Mouse (Mus musculus) urinary bladder, adult 2 months (tissue): Measurements from ENCODE around the gene Mcrs1. TPM values are rescaled to one million over a fixed set of nuclear protein-coding genes. Genes with fewer than 3 reads are reported as not detected.
"Not testable (repeated sequence)": the region's sequence is repeated elsewhere in the genome, so short reads cannot be mapped to it uniquely, and the experiment has no call there.

Experiments
- DNase-seq: peaks from one replicate; pipeline ENCODE4 v3.0.0; 2022; ENCODE audit warnings: low spot score
- polyA plus RNA-seq: library from polyadenylated mRNA; depleted of rRNA; stranded (reverse); fragments of >200 nt; gene quantifications from 2 replicates; pipeline ENCODE4 v1.2.3, GENCODE M21; 2012; rRNA removed

The Mcrs1 gene
- polyA plus RNA-seq: 43.9 and 48.9 TPM in 2 replicates

DNA sequence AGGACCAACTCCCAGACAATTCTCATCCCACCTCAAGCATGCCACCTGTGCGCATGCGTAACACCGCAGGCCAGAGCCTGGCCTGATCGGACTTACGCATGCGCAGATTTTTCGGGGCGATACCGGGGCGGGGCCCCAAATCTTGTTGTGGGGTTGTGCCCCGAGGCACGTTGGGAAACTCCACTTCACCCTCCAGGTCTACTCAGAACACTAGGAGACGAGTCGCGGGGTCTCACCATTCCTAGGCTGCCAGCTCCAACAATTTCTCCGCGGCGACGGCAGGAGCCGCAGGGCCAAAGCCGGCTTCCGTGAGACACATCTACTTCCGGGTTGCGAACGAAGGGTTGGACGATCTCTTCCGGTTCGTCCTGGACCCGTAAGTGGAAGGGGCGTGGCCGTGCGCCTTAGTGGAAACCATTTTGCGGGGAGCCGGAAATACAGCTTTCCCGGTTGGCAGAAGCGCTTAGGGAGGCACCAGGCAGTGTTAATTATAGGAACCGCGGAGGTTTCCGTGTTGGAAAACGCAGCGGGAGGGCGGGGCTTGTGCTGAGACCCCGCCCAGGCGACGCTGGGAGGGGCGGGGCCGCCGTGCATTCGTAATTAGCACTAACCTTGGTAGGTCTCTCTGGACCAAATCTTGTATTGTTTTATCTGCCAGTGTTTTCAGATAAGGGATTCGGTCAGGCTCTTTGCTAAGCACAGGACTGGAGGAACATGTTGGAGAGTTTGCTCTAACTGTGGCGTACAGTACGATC, at the start of gene Mcrs1:
Gene Mcrs1 (minus strand): TSS at position 336 of the 755 bp plus-strand sequence.
- peak; percentile 92 for DNase-seq

DNA sequence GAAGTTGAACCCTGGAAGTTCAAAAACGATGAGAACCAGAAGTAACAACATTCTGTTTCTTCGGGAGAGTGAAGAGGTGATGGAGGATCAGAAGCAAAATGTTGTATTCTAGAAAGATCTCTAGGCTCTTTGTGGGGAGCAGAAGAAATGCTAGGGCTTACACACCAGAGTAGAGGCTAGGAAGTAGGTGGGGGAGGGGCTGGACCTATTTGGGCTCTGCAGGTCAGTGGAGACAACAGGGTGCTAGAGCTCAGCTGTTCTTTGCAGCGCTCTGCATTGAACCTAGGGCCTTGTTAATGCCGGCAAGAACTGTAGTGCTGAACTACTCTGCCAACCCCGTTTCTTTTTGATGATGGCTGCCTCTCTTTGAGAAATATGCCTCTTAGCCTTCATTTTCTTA, 44.5 kb upstream of the Mcrs1 start:
- no peak for DNase-seq

DNA sequence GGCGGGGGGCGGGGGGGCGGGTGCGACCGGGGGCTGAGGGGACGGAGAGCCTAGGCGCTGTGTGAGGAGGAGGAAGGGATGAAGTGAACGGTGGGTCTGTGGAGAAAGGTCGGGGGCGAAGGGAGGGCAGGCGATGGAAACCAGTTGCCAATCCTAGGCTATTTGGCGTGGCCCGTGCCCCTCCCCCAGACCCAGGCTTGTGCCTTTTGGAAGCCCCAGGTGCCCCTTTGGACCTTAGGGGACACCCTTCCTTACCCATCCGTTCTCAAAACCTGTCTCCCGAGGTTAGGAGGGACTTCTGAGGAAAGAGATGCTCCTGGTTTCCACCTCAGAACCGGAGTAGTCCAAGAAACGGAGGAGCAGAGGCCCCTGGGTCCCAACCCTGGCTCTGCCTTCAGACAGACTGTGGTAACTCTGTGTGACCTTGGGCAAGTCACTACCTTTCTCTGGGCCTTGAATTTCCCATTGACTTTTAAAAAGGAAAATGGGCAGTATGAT, 43.8 kb upstream of the Mcrs1 start, which contains the start of gene Fam186b:
Gene Fam186b (minus strand): TSS at position 405 of the 498 bp plus-strand sequence.
- DNase-seq: no peak

DNA sequence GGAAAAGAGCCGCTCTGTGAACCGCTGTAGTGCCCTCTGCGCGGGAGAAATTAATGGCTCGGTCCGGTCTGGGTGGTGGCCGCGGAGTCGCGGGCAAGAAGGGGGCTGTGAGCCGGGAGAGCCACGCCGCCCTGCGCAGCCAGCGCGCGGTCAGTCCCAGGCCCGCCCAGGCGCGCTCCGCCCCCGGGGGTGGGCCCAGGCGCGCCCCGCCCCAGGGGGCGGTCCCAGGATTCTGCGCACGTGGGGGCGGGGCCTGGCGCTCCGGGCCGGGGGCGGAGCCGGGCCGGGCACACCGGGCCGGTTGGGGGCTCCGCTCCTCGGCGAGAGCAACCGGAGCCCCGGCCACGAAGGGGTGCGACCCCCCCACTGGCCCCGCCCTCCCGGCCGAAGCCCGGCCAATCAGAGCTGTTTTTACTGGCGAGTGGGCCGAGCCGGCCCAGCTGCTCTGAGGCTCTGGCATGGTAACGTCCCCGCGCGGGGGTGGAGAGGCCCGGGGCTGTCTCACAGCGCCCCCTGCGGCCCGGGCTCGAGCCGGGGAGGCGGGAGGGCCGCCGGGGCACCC, 43.1 kb upstream of the Mcrs1 start, which contains the start of gene Prpf40b:
Gene Prpf40b (plus strand): TSS at position 275 of the 562 bp plus-strand sequence.
- DNase-seq: peak; percentile 93

DNA sequence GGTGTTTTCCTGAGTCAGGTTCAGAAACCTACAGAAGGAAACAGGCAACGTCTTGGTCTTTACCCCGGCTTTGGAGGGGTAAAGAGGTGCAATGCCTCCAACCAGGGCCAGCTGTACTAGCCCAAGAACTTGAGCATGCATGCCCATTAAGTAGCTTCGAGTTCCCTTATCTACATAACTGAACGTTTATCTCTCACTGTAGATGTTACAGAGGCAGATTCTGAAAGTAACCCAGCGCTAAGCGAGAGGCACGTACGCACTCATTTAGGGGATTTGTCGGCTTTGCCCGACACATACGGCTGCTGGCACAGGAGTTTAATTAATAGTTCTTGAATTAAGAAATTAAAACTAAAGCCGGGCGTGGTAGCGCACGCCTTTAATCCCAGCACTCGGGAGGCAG, 42.5 kb upstream of the Mcrs1 start:
- DNase-seq: no peak

DNA sequence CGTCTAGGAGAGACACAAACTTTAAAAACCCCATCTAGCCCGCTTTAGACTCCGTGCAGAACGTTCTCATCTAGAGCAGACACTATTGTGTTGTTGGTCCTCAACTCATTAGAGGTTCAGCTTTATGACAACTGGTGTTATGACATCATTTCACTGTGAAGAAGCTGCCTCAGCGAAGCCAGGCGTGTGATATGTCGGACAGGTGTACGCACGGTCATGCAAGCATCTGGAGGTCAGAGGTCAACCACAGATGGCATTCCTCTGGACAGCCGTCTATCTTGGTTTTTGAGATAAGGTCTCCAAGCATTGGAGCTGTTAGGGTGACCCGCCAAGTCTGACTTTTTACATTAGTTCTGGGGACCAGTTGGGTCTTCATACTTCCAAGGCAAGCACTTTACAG, 38.8 kb upstream of the Mcrs1 start:
- no peak for DNase-seq

DNA sequence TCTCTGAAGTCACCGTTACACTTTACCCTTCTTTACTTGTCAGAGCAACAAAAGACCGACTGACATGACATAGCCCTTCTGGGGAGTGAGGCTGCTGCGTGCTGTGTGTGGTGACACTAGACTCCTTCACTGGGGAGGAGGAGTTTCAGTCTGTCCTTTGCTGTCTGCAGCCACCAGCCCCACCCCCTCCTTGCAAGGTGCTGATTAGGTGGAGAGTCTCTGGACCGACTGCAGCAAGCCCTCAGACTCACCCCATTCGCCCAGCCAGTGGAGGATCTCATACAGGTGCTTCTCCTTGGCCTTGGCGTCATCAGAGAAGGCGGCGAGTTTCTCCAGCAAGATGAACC, 33.4 kb upstream of the Mcrs1 start:
- DNase-seq: no peak

DNA sequence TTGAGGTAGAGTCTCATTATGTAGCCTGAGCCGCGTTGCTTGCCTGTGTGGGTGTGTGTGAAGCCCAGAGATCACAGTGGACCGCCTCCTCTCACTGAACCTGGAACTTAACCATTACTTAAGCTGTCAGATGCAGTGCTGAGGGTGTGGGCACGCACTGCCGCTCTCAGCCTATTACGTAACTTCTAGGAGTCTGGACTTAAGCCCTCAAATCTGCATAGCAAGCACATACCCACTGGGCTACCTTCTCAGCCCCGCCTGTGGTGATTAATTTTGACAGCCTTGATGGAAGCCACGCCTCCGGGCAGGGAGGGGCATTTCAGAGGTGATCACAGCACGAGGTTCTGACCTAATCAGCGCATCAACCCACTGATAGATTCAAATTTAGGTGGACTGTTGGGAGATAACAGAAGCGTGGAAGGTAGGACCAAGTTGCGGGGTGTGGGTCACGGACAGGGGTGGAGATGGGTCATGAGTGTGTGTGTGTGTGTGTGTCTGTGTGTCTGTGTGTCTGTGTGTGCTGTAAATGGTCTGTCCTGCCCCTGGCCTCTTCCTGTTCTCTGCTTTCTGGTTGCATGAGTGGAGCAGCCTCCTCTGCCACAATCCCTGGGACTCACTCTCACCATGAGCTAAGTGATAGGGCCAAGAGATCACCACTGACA, 32.9 kb upstream of the Mcrs1 start:
- DNase-seq: no peak

DNA sequence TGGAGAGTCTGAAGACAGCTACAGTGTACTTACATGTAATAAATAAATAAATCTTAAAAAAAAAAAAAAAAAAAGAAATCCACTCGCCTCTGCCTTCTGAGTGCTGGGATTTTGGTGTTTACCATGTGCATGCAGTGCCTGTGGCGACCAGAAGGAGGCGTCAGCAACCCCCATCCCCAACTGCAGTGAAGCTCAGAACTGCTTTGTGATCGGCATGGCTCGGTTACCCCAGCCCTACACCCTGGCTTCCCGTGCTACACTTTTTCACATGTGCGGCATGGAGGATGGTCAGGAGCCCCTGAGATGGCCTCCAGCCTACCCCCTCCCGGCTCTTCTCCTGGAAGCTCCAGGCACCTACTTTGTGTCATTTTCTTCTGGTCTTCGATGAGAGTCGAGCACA, 31.7 kb upstream of the Mcrs1 start:
- DNase-seq: no peak

DNA sequence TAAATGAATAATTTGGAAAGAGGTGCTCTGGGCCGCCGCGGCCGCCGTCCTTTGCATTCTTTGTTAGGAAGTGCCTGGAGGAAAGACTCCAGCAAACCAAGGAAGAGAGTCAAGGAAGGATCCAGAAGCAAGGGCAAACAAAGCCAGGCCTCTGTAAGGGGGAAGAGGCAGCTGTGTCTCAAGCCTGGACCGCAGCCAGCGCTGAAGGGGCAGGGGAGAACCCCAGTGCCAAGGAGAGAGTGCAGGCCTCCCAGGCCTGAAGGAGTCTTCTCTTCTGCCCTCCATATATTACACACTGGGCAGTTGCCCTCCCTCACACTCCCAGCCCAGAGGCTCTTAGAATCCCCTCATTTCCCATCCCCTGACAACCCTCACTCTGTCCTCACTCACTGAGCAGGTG, 26.5 kb upstream of the Mcrs1 start:
- DNase-seq: no peak

DNA sequence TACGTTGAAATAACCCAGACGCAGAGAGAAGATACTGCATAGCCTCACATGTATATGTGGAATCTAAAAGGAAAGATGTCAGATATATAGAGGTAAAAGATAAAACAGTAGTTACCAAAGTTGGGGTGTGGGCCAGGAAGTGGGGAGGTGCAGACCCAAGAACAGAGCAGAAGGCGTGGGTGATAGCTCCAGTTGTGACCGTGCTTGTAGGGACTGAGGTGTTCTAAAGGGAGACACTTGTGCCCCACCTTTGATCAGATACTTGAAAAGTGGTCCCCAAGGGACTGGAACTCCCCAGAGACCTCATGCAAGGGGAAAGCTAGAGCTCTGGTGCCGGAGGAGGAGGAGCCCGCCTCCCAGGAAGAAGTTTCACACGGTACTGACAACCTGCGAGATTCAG, 24.3 kb upstream of the Mcrs1 start:
- DNase-seq: no peak

DNA sequence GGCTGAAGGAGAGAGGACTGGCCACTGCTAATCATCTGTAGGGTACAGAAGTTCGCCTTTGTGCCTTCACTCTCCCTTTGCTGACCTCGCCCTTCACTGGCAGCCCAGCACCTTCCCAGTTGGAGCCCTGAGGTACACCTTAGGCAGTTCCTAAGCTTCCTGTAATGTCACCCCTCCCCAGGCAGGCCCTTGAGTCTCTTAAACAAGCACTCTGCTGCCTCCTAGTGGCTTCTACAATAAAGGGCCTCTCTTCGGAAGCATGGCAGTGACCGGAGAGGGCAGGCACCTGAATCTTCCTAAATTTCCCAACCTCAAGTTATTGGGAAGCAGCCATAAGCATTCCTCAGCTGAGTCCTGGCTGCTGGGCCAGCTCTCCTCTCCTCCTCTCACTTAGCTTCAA, 13.9 kb upstream of the Mcrs1 start:
- DNase-seq: no peak

DNA sequence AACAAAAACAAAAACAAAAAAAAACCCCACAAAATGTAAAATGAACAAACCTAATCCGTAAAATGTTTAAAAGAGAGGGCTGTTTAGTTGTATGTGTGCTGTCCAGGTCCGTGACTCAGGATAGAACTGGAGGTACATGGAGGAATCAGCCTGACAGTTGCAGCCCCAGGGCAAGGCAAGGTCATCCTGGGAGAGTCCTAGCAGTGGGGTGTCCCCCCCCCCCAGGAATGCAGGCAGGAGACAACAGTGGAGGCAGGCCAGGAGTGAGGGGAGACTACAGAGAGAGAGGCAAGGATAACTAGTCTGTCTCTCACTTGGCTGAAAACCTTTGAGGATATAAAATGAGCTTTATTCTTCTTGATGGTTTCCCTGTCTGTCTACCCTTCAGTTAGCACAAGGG, 12.6 kb upstream of the Mcrs1 start:
- DNase-seq: no peak

DNA sequence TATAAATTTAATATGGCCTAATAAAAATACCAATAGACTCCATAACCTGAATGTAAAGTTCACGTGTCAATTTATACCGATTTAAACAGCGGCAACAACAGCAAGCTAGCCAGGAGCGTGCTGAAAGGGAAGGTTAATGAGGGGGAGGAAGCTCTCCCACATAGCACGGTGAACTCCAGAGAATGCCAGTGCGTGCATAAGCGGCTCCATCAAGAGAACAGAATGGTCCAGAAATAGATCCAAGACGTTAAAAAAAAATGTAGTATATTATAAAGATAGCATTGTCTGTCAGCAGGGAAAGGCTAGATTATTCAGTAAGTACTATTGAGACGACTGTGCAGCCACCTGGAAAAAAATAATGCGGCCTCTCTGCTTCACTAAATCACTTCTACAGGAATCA, 10.9 kb upstream of the Mcrs1 start:
- DNase-seq: no peak

DNA sequence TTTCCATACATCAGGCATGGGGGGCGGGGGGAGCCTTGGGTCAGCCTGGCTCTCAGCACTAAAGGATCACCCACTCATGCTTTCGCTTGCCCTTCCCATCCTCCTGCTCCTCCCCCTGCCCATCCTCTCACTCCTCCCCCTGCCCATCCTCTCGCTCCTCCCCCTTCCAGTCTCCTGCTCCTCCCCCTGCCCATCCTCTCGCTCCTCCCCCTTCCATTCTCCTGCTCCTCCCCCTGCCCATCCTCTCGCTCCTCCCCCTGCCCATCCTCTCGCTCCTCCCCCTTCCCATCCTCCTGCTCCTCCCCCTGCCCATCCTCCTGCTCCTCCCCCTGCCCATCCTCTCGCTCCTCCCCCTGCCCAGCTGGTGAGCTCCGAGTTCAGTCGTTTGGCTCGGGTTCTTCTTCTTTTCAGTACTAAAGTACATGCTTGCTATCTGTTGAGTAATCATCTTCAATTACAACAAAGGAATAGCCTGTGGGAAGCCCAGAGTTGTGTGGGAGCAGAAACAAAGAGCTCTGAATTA, 8.0 kb upstream of the Mcrs1 start:
- no peak for DNase-seq

DNA sequence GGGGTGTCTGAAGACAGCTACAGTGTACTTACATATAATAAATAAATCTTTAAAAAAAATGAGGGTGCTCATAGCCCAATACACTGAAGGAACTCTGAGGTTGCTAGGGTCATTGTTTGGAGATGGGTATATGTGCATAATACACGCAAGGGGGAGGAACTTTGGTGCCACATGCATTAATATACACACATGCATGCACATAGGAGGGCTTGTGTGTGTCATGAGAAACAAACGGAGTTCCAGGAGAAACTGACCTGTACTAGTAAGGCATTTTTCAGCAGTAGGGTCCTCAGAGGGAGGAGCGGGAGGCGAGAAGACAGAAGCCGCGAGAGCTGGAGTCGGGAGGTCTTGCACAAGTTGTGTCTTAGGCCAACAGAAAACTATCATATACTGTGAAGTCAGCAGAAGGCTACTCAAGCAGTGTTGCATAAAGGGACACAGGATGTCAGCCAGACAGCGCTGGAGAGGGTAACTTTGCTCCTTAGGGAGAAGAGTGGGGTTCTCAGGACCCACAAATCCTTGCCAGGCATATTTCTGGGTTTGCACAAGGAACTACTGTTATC, 7.5 kb upstream of the Mcrs1 start:
- DNase-seq: no peak

DNA sequence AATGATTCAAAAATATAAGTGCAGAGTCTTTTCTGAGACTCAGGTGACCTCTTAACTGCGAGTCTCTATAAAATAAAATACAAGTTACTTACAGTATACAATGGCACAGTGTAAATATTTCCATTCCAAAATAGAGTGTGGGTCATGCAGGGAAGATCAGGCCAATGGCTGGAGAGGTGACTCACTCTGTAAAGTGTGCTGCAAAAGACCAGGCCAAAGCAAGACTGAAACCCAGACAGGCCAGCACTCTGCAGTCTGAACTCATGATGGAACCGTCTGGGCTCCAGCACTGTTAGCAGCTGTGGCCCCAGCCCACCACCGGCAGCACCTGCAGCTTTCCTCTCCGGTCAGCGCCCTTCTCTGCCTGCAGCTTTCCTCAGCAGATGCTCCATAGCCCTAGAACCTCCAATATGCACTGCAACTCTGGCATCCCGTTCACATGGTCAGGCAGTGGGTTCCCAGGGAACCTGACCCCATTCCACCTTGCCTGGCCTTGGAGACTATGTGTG, 3.5 kb upstream of the Mcrs1 start:
- no peak for DNase-seq

DNA sequence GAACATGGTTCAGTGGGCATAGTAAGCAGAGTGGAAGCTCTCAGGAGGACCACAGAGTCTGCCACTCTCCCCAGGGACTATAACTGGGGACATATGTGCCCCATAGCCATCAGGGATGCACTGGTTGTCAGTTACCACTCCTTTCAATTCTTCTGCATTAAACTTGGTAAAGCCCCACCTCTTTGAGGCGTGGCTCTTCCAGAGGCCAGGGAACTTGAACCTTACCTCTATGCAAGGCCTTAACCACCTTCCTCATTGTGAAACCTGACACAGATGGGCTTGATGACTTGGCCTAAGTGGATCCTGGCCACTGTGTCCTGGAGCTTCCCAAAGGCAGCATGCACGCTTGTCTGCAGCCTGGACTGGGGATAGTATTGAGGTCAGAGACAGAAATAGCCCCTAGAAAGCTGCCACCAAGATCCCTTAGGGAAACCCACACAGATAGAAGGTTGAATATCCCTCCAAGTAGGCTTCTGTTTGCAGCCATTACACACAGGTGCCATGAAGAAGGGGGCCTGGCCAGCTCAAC, 2.8 kb upstream of the Mcrs1 start:
- DNase-seq: no peak

DNA sequence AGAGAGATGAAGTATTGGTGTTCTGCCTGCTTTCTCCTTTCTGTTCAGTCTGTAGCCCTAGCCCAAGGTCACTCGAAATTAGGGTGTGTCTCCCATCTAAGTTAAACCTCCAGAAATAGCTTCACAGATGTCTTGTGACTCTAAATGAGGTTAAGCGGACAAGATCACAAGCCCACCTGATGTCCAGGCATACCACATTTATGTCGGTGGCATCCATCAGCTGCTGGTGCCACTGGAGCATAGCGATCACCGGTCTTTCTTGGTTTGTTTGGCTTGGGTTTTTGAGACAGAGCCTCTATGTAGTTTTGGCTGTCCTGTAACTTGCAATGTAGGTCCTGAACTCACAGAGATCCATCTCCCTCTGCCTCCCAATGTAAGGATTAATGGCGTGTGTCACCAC, 2.0 kb upstream of the Mcrs1 start:
- DNase-seq: no peak

DNA sequence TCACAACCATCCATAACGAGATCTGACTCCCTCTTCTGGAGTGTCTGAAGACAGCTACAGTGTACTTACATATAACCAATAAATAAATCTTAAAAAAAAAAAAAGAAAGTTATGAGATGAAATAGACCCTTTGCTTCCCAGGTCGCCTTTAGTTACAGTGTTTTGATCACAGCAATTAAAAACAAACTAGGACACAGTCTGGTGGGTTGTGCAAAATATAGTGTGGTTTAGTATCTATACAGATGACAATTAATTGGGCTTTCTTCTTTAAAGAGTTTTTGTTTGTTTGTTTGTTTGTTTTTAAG, 1.4 kb upstream of the Mcrs1 start:
- DNase-seq: not testable (repeated sequence)

DNA sequence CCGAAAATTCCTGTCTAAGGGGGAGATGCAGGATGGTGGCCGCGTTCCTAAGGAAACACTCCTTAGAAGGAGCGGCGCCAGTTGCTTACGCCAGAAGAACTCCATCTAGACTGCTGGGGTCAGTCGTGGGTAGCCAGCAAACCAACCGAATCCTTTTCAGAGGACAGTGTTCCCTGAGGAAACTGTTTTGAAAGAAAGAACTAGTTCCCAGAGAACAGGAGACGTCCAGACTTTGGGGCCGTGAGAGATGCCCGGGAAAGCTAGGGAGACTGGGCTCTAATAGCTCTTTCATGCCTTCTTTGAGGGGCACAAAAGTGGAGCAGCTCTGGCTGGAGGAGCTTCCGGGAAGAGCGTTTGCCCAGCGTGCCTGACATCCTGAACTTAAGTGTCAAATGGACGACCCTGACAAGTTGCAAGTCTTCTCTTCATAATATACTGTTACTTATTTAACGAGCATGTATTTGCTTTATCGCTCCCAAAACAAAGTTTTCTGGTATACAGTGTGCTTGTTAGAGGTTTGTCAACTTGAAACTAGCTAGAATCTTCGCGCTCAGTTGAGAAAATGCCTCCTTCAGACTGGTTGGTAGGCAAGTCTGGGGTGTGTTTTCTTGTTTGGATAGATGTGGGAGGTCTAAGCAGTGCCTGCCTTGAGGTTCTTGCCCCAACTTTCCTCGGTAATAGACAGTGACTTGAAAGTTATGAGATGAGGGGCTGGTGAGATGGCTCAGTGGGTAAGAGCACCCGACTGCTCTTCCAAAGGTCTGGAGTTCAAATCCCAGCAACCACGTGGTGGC, 817 bp upstream of the Mcrs1 start:
- DNase-seq: no peak
